Mouse (Mus musculus) frontal cortex, adult (tissue): ENCODE measurements at regions not wholly inside any gene's neighbourhood (a gene's known extent, or its start where the extent isn't known, plus 50 kb on each side); places are given as distances from the start of the nearest gene placed in this dataset.
A peak's percentile ranks its signal among the peaks of the same experiment; 100 is the strongest.

Experiments used
- ATAC-seq: cut with Nextera tagmentation; 2 replicates; pipeline ENCODE4 v1.9.2; 2017; ENCODE audit warnings: mild to moderate bottlenecking, moderate library complexity, mixed read lengths; ENCODE audit not compliant: low TSS enrichment

- no peak for ATAC-seq
Measured at GRCm38 (mm10) chr8:115428022-115428421, 279.6 kb downstream of the Maf start.

DNA sequence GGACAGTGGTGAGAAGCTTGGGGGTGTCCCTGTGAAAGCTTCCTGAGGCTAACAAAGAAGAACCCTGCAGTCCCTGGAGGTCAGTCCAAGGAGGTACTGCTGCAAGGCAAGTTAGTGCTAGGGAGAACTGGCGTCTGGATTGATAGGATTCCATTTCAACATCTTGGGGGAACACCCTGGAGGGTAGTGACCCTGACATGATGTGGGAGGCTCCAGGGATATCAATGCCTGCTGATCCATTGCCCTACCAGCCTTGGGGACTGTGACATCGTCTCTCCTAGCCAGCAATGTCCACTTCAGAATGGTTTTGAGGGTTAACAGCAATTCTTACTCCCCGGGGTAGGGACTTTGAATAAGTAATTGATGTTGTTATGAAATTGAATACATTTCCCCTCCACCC lies 280.1 kb downstream of the Maf start:
- no peak for ATAC-seq

DNA sequence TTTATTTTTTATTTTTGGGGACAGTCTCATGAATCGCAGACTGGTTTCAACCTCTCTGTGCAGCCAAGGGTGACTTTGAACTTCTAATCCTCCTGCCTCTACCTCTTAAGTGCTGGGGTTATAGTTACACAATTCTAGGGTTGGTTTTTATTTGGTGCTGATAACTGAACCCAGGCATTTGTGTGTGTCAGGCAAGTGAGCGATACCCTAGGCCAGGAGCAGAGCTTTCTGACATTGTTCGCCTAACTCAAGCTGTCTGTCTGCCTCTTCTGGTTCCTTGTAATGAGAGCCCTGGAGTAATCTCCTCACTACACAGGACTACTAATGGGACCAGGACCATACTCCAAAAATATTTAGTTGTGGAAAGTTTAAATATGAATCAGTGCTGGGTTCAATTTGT lies 281.1 kb downstream of the Maf start:
- ATAC-seq = no peak

DNA sequence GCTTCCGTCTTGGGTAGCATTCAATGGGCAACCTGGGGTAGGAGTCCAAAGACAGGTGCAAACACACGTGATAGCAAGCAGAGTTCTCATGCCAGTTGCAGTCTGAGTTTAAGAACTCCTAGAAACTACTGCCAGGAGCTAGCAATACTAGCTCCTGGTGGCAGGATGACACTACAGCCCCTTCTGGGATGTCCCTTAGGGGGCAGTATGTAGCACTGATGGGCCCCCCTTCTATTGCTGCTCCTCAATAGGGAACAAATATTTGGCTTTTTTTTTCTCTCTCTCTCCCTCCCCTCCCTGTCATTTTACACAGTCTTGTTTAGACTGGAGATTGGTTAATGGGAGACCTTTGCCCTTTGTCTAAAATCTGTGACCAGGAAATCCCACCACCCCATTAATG lies 282.2 kb downstream of the Maf start:
- no peak for ATAC-seq

DNA sequence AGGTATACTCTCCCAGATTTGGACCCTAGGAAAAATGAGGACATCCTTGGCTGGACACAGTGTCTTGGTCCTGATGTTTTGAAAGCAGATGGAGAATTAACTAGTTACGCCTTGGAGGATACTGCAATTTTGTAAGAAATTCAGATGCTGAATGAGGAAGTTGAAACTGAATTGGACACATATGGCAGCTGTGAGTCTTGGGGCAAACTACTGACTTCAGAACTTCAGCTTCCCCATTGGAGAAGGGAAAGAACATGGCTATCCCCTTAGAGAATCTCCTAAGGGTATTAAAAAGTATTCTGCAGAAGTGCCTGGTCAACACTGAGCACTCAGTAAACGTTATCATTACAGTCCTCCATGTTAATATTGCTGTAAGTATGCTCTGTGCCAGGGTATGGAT lies 283.9 kb downstream of the Maf start:
- ATAC-seq = no peak

- ATAC-seq = no peak
Measured at GRCm38 (mm10) chr8:115423056-115423455, 284.5 kb downstream of the Maf start.

GRCm38 (mm10) chr8:115420536-115420935 lies 287.1 kb downstream of the Maf start:
- no peak for ATAC-seq

GRCm38 (mm10) chr8:115420131-115420530 lies 287.5 kb downstream of the Maf start:
- ATAC-seq = no peak

DNA sequence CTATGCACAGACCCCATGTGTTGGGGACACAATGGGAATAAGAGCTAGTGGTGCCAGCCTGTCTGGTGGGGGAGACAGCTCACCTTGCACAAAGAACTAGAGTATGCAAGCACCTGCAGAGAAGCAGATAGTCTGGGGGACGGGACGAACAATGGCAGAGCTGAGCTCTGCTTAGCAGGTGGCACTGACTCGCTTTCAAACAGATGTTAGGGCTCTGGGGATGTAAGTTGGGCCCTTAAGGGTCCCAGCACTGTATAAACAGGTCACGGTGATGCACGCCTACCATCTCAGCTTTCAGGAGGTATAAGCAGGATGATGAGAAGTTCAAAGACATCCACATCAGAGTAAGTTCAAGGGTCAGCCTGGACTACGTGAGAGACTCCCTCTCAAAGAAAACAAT lies 289.5 kb downstream of the Maf start:
- ATAC-seq = no peak

GRCm38 (mm10) chr8:115414061-115414473 lies 293.5 kb downstream of the Maf start:
- 0 out of 2 replicates have a peak, but pooled peaks have one; percentile 20 for ATAC-seq

DNA sequence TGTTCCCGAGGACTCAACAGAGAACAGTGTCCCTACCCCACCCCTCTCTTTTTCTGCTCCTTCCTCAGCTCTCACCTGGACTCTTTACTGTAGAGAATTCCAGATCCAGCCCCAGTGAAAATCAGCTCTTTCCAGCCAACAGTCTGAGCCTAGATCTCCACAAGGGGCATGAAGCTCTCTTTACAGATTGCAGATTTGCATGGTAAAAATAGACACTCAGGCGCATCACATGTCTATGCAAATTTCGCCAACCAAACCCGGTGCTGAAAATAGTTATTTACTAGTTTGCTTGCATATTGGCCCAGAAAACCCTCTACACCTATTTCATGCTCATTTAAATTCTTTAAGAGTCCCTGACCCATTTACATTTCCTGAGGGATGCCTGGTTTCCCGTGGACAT lies 295.8 kb downstream of the Maf start:
- ATAC-seq = peak; percentile 75

DNA sequence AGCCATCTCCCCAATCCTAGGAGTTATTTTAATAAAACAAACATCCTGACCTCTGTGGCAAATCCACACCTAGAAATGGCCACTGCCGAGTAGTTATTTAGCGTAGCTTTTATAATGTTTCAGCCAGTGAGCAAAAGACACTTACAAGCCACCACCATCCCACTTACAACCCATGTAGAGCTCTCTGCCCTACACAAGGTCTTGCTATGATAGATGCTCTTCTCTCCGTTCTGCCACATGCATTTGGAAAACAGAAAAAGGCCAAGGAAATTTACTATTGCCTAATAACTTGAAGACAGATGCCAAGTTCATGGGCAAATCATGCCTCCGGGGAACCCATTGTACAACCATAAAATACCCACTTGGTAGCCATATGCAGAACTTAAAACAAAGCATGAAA lies 296.5 kb downstream of the Maf start:
- no peak for ATAC-seq

GRCm38 (mm10) chr8:115410191-115410590 lies 297.4 kb downstream of the Maf start:
- no peak for ATAC-seq

DNA sequence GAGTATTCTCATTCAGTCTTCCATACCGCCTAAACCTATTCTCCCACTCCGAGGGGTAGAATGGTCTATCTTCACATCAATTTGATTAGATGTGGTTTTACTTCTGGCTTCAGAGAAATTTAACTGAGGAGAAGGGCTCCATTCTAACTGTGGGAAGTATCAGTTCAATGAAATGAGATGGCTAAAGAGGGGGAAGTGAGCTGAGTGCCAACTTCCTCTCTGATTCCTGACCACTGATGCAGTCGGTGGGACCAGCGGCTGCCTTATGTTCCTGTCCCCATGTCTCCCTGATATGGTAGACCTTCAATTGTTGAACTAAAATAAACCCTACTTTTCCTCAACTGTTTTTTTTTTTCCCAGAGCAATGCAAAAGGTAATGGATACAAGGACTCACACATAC lies 300.1 kb downstream of the Maf start:
- ATAC-seq = no peak

GRCm38 (mm10) chr8:115403601-115404000 lies 304.0 kb downstream of the Maf start:
- no peak for ATAC-seq

DNA sequence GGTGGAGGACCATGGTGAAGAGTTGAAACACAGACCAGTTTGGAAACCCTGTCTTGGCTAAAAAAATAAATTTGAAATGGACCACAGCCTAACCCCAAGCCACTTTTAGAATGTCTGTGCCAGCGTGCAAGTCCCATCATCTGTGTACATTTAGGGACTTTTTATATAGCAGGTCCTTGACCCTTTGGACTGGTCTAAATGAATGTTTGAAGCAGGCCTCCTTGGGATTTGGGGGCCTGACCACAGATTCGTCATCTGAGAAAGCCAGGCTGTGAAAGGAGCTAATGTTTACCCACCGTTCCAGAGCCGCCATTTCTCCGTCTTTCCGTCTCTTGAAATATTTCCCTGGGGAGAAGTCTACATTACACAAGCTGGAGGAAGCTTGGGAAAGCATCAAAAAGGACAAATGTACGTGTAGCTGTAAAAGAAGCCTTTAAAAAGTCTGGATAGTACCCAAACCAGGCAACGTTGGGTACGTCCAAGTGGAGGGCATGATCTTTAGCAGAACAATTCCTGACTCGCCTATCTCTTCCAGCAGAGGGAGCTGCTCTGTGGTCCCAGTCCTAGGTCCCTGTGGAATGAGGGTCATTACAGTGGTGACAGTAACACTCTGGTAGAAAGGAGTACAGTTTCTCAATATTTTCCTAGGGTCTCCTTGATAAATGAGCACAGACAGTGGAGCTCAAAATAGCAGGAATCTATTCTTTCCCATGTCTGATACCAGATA lies 305.0 kb downstream of the Maf start:
- ATAC-seq = no peak
